Mouse (Mus musculus) cerebellum, adult 2 months (tissue): ENCODE results near the gene Ip6k1. TPM values are rescaled to one million over a fixed set of nuclear protein-coding genes. Genes with fewer than 3 reads are reported as not detected.

Experiments used
- DNase-seq, 2 experiments: peaks; one replicate each; pipeline ENCODE4 v3.0.0; 2021
- H3K27ac ChIP-seq: fragments of 200-500 bp; 2 replicates; pipeline ENCODE4 v1.5.1; 2012; ENCODE audit warnings: low read length, control low read depth, inconsistent platforms; ENCODE audit not compliant: insufficient read depth
- H3K27me3 ChIP-seq: fragments of 200-500 bp; 2 replicates; pipeline ENCODE4 v1.6.1; 2012; ENCODE audit warnings: inconsistent platforms, mild to moderate bottlenecking, low read length, moderate library complexity; ENCODE audit not compliant: control insufficient read depth, insufficient read depth
- H3K4me1 ChIP-seq: fragments of 200-500 bp; 2 replicates; pipeline ENCODE4 v1.6.1; 2011; ENCODE audit warnings: low read length; ENCODE audit not compliant: control insufficient read depth, insufficient read depth
- H3K4me3 ChIP-seq: fragments of 200-500 bp; replicated peaks from 2 replicates; pipeline ENCODE3; 2011; ENCODE audit warnings: mild to moderate bottlenecking, low read depth, low read length, control low read depth; ENCODE audit not compliant: insufficient read depth
- CTCF ChIP-seq: fragments of 200-500 bp; IDR thresholded peaks from 2 replicates; pipeline ENCODE4 v1.5.1; 2011; ENCODE audit warnings: low read depth, mild to moderate bottlenecking, control low read depth, low read length, moderate library complexity, borderline replicate concordance; ENCODE audit not compliant: insufficient read depth
- POLR2A ChIP-seq: fragments of 200-500 bp; IDR thresholded peaks from 2 replicates; pipeline ENCODE4 v1.6.1; 2011; ENCODE audit warnings: low read length, control low read depth, borderline replicate concordance; ENCODE audit not compliant: insufficient read depth
- WGBS: fragments of 180-500 bp; shearing (Covaris S2); methylation state at CpG from one replicate; pipeline ENCODE4 v1.1.7; 2018; 5-methylcytosine and 5-hydroxymethylcytosine counted together
- polyA plus RNA-seq: library from polyadenylated mRNA; depleted of rRNA; stranded (reverse); fragments of >200 nt; gene quantifications from 2 replicates; pipeline ENCODE4 v1.2.3, GENCODE M21; 2012

The Ip6k1 gene
- polyA plus RNA-seq, 1 experiment, result 191 TPM

- peaks cover 44% of the 10 kb centered on the region for H3K4me1 ChIP-seq
- WGBS, result 50% methylated on average over 4 of the region's 4 CpGs
- no peak overlapping the region for H3K4me3 ChIP-seq
- DNase-seq, result no peak
- H3K27ac ChIP-seq, result peak overlapping the region; percentile 100
- TF ChIP-seq POLR2A (no peak), CTCF (no peak)
- H3K27me3 ChIP-seq, result no peaks in the 10 kb centered on the region
Observed at GRCm38 (mm10) chr9:108071801-108072200, 69.5 kb downstream of the Ip6k1 start.

GRCm38 (mm10) chr9:108072481-108072924 lies 70.2 kb downstream of the Ip6k1 start:
- Histone ChIP-seq H3K4me1 (peaks cover 43% of the 10 kb centered on the region), H3K27me3 (no peaks in the 10 kb centered on the region), H3K4me3 (peak overlapping the region; percentile 11), H3K27ac (peak overlapping the region; percentile 100)
- peak; percentile 71 to 77 for DNase-seq
- TF ChIP-seq CTCF (no peak), POLR2A (0 out of 2 replicates have a peak, but pooled peaks have one; percentile 26)
- 16% methylated on average over 9 of the region's 9 CpGs for WGBS

DNA sequence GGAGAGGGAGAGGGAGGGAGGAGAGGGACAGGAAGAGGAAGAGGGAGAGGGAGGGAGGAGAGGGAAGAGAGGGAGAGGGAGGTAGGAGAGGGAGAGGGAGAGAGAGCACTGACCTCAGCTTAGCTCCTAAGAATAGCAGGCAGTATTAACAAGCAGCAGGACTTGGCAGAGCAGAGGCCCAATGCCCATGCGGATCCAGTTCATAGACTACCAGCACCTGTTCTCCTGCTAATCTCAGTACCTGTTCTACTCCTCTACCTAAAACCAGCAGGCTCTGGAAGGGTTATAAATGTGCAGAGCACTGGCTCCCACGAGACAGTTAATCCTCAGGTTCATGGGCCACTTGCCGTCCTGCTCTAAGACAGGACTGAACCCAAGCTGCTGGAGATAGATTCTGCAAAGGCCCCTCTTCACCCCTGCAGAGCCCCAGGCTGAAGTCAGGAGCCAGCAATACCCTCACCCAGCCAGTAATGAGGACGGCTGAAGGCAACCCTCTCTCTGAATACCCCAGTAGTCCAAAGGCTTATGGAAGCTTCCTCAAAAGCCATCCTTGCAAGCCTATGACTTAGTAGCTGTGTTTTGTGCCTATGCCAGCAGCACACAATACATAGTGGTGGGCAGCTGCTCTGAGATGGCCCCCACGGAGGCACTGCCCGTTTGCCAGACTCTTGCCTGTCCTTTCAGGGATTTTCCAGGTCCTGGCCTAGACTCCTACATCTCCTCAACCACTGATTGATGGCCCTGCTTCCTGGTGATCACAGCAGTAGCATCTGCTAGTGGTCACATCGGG lies 71.0 kb downstream of the Ip6k1 start:
- WGBS, result 9% methylated on average over 7 of the region's 7 CpGs
- Histone ChIP-seq H3K4me3 (no peak overlapping the region), H3K27ac (peak overlapping the region; percentile 100), H3K27me3 (no peaks in the 10 kb centered on the region), H3K4me1 (peaks cover 47% of the 10 kb centered on the region)
- DNase-seq, result peak; percentile 85 to 96
- TF ChIP-seq POLR2A (peak; percentile 52; the same call in 1 of the 2 replicates), CTCF (no peak)

GRCm38 (mm10) chr9:108080168-108080567 lies 77.9 kb downstream of the Ip6k1 start, which contains the start of gene Mst1:
TSS of gene Mst1 (plus strand) at chr9:108080436.
- TF ChIP-seq POLR2A (no peak), CTCF (no peak)
- 85% methylated on average over 5 of the region's 5 CpGs for WGBS
- DNase-seq, result no peak
- H3K4me1 ChIP-seq, result peaks cover 26% of the 10 kb centered on the region
- H3K27ac ChIP-seq, result peak within 1 kb of the TSS; percentile 75
- no peaks in the 10 kb centered on the region for H3K27me3 ChIP-seq
- peak within 1 kb of the TSS; percentile 61 for H3K4me3 ChIP-seq

DNA sequence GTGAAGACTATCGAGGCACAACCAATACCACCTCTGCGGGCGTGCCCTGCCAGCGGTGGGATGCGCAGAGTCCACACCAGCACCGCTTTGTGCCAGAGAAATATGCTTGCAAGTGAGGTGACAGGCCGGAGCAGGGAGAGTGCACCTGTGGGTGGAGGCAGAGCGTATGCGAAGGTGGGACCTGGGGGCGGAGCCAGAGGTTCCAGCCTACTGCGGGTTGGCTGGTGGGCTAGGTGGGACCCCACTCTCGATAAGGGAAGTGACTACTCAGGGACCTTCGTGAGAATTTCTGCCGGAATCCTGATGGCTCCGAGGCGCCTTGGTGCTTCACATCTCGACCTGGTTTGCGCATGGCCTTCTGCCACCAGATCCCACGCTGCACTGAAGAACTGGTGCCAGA lies 80.2 kb downstream of the Ip6k1 start:
- Histone ChIP-seq H3K4me1 (peaks cover 19% of the 10 kb centered on the region), H3K4me3 (no peak overlapping the region), H3K27me3 (no peaks in the 10 kb centered on the region), H3K27ac (no peak overlapping the region)
- no peak for DNase-seq
- TF ChIP-seq CTCF, result no peak
- TF ChIP-seq POLR2A, result no peak
- WGBS, result 6% methylated on average over 19 of the region's 19 CpGs

DNA sequence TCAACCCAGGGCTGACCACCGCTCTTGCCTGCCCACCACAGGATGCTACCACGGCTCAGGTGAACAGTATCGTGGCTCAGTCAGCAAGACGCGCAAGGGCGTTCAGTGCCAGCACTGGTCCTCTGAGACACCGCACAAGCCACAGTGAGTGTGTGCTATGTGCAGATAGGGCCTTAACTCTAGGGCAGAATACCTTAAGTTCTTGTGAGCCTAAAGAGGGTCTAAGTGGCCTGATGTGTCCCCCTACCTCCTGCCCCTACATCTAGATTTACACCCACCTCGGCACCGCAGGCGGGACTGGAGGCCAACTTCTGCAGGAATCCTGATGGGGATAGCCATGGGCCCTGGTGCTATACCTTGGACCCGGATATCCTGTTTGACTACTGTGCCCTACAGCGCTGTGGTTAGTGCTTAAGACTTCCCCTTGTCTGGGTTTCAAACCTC lies 80.7 kb downstream of the Ip6k1 start, which contains the start of gene Rnf123:
TSS of gene Rnf123 (minus strand) at position 359 of the 444 bp plus-strand sequence.
- no peak for DNase-seq
- 37% methylated on average over 12 of the region's 12 CpGs for WGBS
- peaks cover 15% of the 10 kb centered on the region for H3K4me1 ChIP-seq
- no peak for TF ChIP-seq CTCF
- no peak; the same call in 1 of the 2 replicates for TF ChIP-seq POLR2A
- no peaks in the 10 kb centered on the region for H3K27me3 ChIP-seq
- H3K4me3 ChIP-seq, result no peak within 1 kb of the TSS
- no peak within 1 kb of the TSS for H3K27ac ChIP-seq

DNA sequence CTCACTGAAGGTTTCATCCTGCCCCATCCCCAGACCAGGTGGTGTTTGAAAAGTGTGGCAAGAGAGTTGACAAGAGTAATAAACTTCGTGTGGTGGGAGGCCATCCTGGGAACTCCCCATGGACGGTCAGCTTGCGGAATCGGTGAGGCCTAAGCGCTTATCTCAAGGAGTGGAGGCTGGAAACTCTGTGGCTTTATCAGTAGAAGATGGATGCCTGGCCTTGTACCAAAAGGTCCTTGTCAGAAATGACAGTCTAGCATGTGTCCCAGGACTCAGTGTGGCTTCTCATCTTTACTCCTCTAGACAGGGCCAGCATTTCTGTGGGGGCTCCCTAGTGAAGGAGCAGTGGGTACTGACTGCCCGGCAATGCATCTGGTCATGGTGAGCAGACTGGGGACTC lies 81.3 kb downstream of the Ip6k1 start:
- DNase-seq, result no peak
- no peak overlapping the region for H3K27ac ChIP-seq
- no peak overlapping the region for H3K4me3 ChIP-seq
- 90% methylated on average over 6 of the region's 6 CpGs for WGBS
- H3K4me1 ChIP-seq, result peaks cover 15% of the 10 kb centered on the region
- no peak for TF ChIP-seq CTCF
- TF ChIP-seq POLR2A, result no peak
- H3K27me3 ChIP-seq, result no peaks in the 10 kb centered on the region

GRCm38 (mm10) chr9:108085261-108085660 lies 83.0 kb downstream of the Ip6k1 start:
- H3K4me1 ChIP-seq, result peaks cover 11% of the 10 kb centered on the region
- H3K4me3 ChIP-seq, result no peak overlapping the region
- DNase-seq, result no peak
- WGBS, result 88% methylated on average over 4 of the region's 4 CpGs
- TF ChIP-seq POLR2A (no peak), CTCF (no peak)
- no peak overlapping the region for H3K27ac ChIP-seq
- no peaks in the 10 kb centered on the region for H3K27me3 ChIP-seq
